Mouse (Mus musculus) lung, postnatal 4 days (tissue): ENCODE results near the gene Mmp27.
A peak's percentile ranks its signal among the peaks of the same experiment; 100 is the strongest.

ENCODE experiments used
- DNase-seq, 2 experiments: peaks; one replicate each; pipeline ENCODE4 v3.0.0; 2021

The Mmp27 gene

GRCm38 (mm10) chr9:7571162-7571561 lies at the start of gene Mmp27:
Gene Mmp27, plus strand, starts transcription at chr9:7571396.
- DNase-seq, result no peak

- no peak for DNase-seq
Measured at GRCm38 (mm10) chr9:7526255-7526940, 44.8 kb upstream of the Mmp27 start.

- DNase-seq, result no peak
Measured at GRCm38 (mm10) chr9:7542763-7543162, 28.4 kb upstream of the Mmp27 start.

- DNase-seq, result no peak
Measured at GRCm38 (mm10) chr9:7544923-7545457, 26.2 kb upstream of the Mmp27 start.

DNA sequence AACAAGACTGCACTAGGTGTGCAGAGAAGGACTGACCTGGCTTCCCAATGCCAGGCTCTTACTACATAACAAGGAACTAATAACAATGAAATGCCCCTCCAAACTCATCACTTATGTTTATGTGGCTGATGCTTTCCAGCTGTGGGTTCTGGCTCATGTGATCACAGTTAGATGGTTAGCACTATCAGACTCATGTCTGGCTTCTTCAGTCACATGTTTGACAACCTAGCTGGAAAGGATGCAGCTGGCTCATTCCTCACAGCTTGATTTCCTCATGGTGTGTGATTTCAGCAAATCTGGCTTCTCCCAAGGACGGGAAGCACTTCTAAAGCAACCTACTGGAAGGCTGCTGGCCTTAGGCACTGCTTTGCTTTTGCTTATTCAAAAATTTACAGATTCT lies 25.7 kb upstream of the Mmp27 start:
- peak; percentile 66 to 74 for DNase-seq

GRCm38 (mm10) chr9:7545920-7546319 lies 25.3 kb upstream of the Mmp27 start:
- no peak for DNase-seq

DNA sequence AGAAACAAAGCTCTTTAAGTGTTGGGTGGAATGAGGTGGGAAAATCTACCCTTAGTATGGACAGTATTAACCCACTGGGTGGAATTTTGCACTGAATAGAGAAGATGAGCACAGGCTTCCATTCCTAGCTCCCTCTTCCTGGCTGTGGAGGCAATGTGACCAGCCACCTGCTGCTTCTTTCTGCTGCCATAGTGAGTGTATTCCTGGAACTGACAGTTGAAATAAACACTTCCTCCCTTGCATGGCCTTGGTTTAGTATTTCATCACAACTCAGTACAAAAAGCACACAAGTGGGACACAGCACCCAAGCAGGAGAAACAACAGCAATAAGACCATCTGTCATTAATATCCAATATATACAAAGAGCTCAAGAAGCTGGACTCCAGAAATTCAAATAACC lies 19.3 kb upstream of the Mmp27 start:
- no peak for DNase-seq

DNA sequence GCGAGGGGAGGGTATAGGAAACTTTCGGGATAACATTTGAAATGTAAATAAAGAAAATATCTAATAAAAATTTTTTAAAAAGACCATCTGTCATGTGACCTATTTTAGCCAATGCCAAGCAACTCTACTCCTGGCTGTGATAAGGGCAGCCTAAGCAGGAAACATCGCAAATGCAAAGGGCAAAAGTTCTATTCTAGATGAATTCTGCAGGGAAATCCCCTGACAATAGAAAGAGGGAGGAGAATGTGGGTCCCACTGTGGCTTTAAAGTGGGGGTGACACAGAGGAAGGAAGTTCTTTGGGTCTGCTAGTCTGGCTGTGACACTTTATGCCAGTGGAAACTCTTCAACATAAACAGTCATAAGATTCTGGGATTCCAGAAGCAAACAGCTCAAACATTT lies 17.7 kb upstream of the Mmp27 start:
- no peak for DNase-seq

DNA sequence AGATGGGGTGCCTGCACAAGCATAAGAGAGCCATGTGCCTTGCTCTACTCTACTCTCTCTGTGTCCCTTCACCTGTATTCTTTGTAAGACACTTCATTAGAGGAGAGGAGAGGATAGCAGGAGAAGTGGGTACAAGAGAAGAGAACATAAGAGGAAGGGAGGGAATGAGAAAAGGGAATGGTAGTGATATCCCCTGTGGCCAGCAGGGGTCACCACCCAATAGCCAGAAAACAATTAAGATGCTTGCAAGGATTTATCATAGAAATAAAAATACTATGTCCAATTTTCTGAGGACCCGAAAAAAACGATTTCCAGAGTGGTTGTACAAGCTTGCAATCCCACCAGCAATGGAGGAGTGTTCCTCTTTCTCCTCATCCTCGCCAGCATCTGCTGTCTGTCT lies 16.8 kb upstream of the Mmp27 start:
- DNase-seq, result peak in 1 of 2 experiments; percentile 53

DNA sequence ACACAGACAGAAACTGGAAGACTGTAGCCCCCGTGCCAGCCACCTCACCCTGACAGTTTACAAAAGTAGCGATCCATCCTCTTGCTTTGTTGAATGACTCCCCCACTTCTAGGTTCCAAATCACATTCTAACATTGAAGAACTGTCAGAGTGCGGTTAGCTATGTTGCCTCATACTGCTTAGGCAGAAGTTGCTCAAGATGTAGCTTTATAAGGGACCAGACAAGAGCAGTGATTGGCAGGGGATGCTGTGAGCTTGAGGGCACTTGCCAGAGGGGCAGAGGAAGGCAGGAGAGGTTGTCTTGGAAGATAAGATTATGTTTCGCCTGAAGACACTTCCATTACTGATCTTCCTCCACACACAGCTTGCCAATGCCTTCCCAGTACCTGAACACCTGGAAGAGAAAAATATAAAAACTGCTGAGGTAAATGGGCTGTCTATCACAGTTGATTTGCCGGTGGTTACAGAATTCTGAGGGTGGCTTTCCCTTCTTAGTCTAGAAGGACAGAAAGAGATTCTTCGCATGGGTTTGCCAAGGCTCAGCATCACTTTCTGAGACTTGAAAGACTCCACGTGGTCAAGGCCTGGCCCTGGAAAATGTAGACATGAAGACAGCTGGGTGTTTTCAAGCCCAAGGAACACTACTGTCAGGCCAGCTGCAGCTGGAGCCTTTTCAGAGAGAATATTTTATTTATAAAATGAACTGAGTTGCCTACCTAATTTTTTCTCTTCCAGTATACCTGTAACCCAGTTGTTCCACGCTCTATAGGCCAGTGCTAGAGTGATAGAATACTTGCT lies 12.8 kb upstream of the Mmp27 start, which contains the start of gene Mmp8:
Gene Mmp8 (plus strand): TSS at position 236 of the 797 bp plus-strand sequence.
- DNase-seq, result no peak

DNA sequence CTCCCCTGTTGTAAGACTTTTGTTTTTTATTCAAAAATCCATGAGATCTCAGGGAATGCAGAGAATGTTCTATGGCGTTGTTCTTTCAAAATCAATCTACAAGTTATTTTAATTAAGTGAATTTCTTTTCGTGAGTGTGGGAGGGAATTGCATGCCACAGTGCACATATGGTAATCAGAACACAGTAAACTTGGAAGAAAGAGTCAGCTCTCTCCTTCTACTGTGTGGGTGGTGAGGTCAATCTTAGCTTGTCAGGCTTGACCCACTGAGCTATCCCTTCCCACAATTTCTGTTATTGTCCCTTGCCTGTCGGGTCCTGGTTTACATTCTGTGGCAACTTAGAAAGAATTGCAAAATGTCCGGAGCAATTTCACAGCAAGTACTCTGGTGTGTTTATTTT lies 11.2 kb upstream of the Mmp27 start:
- no peak for DNase-seq

DNA sequence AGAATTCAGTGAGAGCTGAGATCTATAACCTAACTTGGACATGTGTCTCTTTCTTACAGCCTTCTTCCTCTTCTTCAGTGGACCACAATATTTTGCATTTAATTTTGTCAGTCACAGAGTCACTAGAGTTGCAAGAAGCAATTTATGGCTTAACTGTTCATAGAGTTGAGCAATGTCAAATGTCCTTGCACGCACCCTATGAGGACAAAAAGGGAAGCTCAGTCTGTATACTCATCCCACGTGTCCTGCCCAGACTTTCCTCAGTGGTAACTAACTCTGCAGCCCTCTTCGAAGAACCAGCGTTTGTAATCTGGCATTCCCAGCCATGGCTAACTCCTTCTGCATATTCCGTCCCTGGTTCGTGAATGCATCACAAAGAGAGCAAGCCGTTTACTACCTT lies 3.8 kb upstream of the Mmp27 start:
- no peak for DNase-seq

DNA sequence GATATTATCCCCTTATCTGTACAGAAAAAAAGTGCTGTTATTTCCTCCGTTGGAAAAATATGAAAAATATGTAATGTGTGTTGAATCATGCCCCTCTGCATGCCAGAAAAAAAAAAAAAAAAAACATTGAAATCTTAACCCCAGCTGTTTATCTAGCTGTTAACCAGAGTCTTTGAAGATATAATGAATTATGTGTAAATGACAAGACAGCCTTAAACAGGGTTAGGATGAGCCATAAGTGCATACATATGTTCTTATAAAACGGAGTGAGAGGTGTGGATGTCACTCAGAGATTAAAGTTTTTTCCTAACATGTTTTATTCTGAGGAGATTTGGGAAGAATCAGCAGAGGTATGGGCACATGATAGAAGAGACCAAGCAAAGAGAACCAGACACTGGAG lies 3.3 kb upstream of the Mmp27 start:
- no peak for DNase-seq

GRCm38 (mm10) chr9:7570485-7570884 lies 711 bp upstream of the Mmp27 start:
- DNase-seq, result no peak

DNA sequence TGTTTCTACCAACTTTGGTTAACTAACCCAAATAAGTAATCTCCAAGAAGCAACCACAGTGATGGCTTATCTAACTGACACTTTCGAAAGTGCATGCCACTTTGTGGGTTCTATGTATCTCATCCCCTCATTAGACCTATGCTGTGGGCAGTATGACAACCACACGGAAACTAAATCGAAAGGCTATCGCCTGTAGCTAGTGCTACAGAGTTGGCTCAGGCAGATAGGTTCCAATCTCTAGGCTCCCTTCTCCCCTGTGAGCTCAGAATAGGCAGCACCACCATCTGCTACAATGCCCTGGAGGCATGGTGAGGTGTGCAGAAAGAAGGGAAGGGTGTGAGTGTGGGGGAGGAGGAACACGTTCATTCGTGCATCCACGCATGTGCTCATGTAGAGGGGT lies 992 bp downstream of the Mmp27 start:
- no peak for DNase-seq

GRCm38 (mm10) chr9:7572663-7573308 lies 1.6 kb downstream of the Mmp27 start:
- no peak for DNase-seq

DNA sequence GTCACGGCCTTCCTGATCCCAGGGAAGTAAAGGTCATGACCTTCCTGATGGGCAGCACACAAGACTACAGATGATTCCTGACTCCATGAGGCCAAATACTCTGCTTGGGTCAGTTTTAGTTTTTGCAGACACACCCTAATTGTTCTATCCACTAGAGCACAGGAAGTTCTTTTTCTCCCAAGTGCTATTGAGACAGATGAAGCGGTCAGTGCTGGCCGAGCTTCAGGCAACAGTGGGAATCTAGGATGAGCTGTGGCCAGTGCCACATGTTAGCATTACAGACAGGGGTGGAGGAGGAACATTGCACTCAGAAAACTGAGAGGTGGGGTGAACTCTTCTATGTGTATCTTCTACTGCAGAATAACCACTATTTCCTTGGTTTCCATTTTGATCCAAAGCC lies 4.3 kb downstream of the Mmp27 start:
- no peak for DNase-seq

GRCm38 (mm10) chr9:7577371-7577770 lies 6.2 kb downstream of the Mmp27 start:
- no peak for DNase-seq

- no peak for DNase-seq
Measured at GRCm38 (mm10) chr9:7590063-7590462, 18.9 kb downstream of the Mmp27 start.

DNA sequence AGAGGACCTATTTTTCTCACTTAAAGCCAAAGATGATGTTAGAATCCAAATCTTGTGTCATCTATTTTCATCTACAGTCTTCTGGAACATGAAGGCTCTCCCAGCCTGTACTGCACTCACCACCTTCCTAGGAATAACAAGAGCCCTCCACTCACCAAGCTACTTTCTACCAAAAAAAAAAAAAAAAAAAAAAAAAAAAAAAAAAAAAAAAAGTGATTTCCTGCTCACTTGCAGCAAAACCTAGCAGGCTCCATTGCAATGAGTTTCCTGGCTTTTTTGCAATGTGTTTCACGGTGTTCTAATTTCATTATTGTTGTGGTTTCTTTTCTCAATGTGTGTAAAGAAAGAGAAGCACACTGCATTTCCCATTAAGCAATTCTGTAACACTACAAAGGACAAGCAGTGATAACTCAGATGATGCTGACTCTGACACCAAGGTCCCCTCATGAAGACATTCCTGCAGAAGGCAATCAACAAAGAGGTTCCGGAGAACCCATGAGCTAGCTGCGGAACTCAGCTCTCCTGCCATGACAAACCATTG lies 22.1 kb downstream of the Mmp27 start:
- no peak for DNase-seq

DNA sequence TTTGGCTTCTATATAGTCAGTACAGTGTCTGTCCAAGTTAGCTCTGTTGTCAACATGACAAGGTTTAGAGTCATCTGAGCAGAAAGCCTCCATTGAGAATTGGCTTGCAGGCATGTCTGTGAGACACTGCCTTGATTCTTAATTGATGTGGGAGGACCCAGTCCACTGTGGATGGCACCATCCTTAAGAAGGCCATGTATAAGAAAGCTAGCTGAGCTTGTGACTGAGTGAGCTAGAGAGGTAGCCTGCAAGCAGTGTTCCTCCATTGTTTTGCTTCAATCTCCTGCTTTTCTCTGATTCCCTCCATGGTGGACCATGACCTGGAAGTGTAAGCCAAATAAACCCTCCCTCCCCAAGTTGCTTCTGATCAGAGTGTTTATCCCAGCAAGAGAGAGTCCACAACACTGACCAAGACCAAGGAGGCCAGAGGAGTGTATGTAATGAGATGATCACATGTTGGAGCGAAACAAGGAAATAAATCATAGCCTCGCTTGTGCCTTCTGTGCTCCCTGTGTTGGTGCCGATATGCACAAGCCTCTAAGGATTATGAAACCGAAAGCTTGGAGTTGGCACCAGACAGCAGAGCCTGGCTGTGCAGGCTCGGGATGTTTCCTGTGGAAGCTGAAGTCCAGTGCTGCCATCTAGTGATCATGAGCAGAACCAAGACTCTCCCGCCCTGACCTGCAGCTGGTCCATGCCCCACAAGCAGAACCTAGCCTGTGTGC lies 23.8 kb downstream of the Mmp27 start:
- DNase-seq, result peak; percentile 88

DNA sequence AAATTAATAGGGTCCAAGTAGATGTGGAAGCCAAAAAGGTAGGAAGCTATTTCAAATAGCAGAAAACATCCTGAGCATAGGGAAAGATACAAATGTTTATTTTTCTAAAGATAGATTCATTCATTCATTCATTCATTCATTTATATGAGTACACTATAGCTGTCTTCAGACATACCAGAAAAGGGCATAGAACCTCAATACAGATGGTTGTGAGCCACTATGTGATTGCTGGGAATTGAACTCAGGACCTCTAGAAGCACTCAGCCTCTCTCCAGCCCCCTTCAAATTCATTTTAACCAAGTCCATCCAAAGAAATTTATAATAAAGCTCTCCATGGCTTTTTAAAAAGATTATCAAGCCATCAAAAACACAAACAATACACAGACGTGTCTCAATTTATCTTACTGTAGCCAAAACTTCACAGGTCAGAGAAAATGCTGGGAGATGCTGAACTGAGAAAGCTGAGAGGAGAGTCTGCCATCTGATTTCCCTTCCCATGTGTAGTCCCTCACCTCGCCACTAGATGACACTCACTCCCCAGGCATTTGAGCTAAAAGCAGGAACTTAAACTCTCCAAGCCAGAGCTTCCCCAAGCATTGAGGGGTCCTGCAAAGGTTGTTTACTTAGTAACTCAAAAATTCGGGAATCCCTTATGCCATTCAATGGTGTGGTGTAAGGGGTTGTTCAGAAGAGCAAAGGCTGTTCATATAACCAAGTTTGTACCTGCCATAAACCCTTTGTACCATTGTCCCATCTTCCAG lies 32.0 kb downstream of the Mmp27 start:
- peak; percentile 48 to 77 for DNase-seq
